Mouse (Mus musculus) frontal cortex, adult (tissue): Measurements from ENCODE around the gene Rab8b.
"Not testable (repeated sequence)": the region's sequence is repeated elsewhere in the genome, so short reads cannot be mapped to it uniquely, and the experiment has no call there.

Source experiments
- ATAC-seq: cut with Nextera tagmentation; 2 replicates; pipeline ENCODE4 v1.9.2; 2017; ENCODE audit warnings: mild to moderate bottlenecking, moderate library complexity, mixed read lengths; ENCODE audit not compliant: low TSS enrichment

Gene Rab8b

GRCm38 (mm10) chr9:66917216-66917891, 2.1 kb downstream of the Rab8b start:
- ATAC-seq: no peak

DNA sequence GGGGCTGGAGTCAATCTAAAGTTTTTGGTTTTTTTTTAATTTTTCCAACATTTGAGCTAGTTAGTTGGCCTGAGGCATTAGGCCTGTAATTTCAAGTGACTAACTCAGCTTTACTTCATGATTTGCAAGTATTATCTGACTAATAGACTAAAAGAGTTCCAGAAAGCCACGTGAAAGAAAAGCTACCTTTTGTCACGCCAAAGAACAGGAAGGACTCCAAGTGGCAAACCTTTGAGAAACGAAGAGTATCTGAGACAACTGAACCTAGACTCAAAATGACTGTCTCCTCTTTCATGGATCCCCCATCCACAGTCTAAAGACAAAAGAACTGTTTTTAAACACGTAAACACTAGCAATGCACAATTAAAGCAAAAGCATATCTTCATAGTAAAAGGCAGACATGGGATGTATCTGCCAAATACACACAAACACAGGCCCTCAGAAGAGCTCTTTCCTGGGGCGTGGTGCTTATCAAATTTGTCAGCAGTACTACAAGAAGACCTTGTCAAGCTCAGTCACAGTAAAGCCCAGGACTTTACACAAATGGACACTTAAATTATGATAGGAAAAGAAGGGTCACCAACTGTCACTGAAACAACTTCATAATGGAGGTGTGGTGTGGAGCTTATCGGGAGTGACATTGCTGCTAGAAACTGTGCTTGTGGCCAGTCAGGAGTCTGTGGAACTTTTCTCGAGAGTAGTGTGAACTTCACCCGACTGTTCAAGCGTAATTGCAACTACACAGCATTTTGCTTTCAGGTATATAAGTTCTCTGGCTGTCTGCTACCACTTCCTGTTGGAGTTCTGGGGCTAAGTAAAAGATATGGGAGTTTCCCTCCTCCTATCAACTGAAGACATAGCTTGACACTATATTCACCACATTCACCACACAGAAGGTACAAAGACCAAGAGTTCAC, 3.4 kb downstream of the Rab8b start:
- no peak for ATAC-seq

DNA sequence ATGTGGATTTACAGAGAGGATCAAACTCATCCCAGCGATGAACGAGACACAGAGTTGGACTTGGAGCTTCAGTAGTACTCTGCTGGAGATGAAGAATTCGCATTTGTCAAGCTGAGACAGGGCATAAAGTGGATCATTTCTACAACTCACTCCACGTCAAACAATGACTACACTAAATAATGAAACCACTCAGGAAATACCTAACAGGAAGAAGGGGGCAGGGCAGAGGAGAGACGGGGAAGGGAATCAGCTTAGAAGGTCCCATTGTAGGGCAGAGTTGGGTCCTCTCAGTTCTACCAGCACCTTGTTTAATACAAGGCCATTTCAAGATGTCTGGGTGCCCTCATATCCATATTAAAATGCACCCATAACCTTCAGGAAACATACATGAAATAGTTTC, 4.1 kb downstream of the Rab8b start:
- ATAC-seq: no peak

DNA sequence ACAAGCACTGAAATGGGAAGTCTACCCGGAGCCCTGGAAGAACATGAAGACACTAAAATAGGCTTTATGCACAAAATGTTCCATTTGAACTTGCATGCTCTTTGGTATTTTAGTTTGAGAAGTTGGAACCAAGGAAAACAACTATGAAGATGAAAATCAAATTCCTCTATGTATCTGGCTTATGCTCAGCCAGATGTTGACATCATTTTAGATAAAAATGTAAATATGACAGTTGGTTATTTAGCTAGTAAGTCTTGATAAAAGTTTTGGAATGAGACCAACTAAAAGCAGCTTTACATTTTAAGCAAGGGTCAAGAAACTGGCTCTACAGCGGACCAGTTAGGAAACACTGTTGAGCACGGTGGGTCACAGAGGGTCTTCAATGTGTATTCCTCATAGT, 4.9 kb downstream of the Rab8b start:
- ATAC-seq: no peak

GRCm38 (mm10) chr9:66913254-66913934, 6.1 kb downstream of the Rab8b start:
- ATAC-seq: not testable (repeated sequence)

- ATAC-seq: no peak
Observed at GRCm38 (mm10) chr9:66912304-66912703, 7.2 kb downstream of the Rab8b start.

DNA sequence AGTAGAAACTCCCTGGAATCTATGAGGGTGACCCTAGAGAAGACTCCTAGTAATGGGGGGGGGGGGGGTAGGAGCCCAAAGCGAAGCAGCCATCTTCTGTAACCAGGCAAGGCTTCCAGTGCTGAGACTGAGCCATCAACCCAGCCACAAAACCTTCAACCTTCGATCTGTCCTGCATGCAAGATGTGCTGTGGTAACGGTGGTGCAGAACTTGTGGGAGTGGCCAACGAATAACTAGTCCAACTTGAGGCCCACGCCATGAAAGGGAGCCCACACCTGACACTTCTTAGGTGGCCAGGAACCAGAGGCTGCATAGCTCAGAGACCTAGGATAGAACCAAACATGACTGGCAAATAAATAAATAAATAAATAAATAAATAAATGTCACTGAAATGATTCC, 8.8 kb downstream of the Rab8b start:
- ATAC-seq: no peak

GRCm38 (mm10) chr9:66909922-66910321, 9.6 kb downstream of the Rab8b start:
- no peak for ATAC-seq

GRCm38 (mm10) chr9:66907746-66908397, 11.6 kb downstream of the Rab8b start:
- no peak for ATAC-seq

DNA sequence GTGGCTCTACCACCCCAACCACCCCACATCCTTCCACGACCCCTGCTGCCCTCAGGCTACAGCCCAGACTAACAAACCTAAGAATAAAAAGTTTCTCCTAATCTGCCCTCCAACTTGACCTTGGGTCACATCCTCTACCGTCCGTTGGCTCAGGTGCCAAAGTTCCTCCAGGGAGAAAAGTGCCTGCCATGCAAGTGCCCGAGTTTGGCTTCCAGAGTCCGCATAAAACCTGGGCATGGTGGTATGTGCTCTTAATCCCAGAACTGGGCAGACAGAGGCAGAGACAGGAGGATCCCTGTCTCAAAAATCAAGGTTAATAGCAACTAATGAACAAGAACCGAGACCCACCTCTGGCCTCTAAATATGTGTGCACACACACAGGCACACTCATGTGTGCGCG, 12.4 kb downstream of the Rab8b start:
- ATAC-seq: no peak

- ATAC-seq: no peak
Observed at GRCm38 (mm10) chr9:66905990-66906389, 13.5 kb downstream of the Rab8b start.

GRCm38 (mm10) chr9:66899526-66899925, 20.0 kb downstream of the Rab8b start:
- ATAC-seq: no peak

- no peak for ATAC-seq
Observed at GRCm38 (mm10) chr9:66899072-66899471, 20.4 kb downstream of the Rab8b start.

GRCm38 (mm10) chr9:66897851-66898250, 21.6 kb downstream of the Rab8b start:
- ATAC-seq: no peak

DNA sequence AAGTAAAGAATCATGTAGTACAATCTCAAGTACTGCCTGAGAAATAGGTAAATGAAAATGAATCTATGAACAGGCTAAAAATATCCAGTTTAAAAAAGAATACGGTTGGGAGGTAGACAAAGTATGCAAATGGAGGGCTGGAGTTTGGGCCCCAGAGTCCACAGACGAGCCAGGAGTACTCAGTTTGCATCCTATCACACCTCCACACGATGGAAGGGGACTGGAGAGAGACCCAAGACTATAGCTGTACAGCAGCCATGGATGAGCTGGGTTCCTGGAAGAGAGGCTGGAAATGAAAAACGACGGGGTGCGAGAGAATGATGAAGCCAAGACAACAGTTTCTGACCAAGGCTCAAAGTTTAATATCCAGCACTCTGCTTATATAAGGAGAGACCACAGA, 22.5 kb downstream of the Rab8b start:
- ATAC-seq: no peak

- ATAC-seq: no peak
Observed at GRCm38 (mm10) chr9:66895995-66896394, 23.5 kb downstream of the Rab8b start.

- ATAC-seq: no peak
Observed at GRCm38 (mm10) chr9:66895035-66895779, 24.3 kb downstream of the Rab8b start.

DNA sequence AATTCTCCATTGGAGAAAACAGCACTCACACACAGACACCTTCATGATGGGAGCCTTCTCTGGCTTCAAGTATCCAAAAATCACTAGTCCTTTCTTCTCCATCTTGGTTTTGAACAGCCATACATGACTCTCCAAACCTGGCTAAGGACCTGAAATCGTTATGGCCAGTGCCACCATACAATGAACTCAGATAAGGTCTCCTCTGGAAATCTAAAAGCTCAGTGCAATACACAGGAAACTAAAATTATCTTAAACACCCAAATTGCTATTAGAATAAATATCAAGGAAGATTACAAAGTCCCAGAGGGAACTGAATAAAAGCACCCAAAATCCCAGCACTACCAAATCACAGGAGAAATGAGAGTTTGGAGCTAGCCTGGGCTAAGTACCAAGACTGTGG, 25.1 kb downstream of the Rab8b start:
- no peak for ATAC-seq

DNA sequence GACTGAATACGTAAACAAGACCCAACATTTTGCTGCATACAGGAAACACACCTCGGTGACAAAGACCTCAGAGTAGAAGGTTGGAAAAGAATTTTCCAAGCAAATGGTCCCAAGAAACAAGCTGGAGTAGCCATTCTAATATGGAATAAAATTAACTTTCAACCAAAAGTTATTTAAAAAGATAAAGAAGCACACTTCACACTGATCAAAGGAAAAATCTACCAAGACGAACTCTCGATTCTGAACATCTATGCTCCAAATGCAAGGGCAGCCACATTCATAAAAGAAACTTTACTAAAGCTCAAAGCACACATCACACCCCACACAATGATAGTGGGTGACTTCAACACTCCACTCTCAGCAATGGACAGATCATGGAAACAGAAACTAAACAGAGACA, 27.0 kb downstream of the Rab8b start:
- ATAC-seq: not testable (repeated sequence)

GRCm38 (mm10) chr9:66887960-66888610, 31.4 kb downstream of the Rab8b start:
- no peak for ATAC-seq
